Mouse (Mus musculus): Measurements from ENCODE around the gene 2810408A11Rik. TPM values are rescaled to one million over a fixed set of nuclear protein-coding genes. Genes with fewer than 3 reads are reported as not detected.

2810408A11Rik gene
- polyA plus RNA-seq, 1 experiment, result 0.38 TPM

DNA sequence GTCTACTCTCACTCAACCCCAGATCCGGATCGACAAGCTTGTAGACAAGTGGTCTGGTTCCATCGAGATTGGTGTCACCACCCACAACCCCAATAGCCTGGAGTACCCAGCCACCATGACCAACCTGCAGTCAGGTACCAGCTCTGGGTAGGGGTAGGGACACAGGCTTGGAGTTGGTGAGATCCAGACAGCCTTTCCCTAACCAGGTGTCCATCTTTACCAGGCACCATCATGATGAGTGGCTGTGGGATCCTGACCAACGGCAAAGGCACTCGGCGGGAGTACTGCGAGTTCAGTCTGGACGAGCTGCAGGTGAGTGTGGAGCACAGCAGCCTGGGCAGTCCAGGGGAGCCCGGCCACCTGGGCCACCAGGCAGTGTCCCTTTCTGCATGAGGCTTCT, 3.5 kb upstream of the 2810408A11Rik start:
- no peak overlapping the region for H3K4me3 ChIP-seq (ENCODE audit: insufficient read depth, low read length)
- no peak overlapping the region for H3K27ac ChIP-seq (ENCODE audit: insufficient read depth, low read length)
- TF ChIP-seq CTCF (IDR thresholded peaks at IDR 0.05; ENCODE audit: extremely low read depth, insufficient read depth, low read length), result no peak
- no peak for TF ChIP-seq POLR2A (IDR thresholded peaks at IDR 0.05; ENCODE audit: extremely low read depth, insufficient read depth, low read length)
- H3K4me1 ChIP-seq (ENCODE audit: control insufficient read depth, insufficient read depth, low read length), result 0 out of 2 replicates have a peak, but pooled peaks cover 4% of the 10 kb centered on the region

GRCm38 (mm10) chr11:69902972-69903371, 2.2 kb upstream of the 2810408A11Rik start:
- Histone ChIP-seq H3K4me3 (ENCODE audit: insufficient read depth, low read length) (0 out of 2 replicates have a peak overlapping the region, but pooled peaks have one; percentile 69), H3K27ac (ENCODE audit: insufficient read depth, low read length) (no peak overlapping the region), H3K4me1 (ENCODE audit: control insufficient read depth, insufficient read depth, low read length) (0 out of 2 replicates have a peak, but pooled peaks cover 4% of the 10 kb centered on the region)
- TF ChIP-seq CTCF (IDR thresholded peaks at IDR 0.05; ENCODE audit: extremely low read depth, insufficient read depth, low read length) (no peak), POLR2A (IDR thresholded peaks at IDR 0.05; ENCODE audit: extremely low read depth, insufficient read depth, low read length) (no peak)

DNA sequence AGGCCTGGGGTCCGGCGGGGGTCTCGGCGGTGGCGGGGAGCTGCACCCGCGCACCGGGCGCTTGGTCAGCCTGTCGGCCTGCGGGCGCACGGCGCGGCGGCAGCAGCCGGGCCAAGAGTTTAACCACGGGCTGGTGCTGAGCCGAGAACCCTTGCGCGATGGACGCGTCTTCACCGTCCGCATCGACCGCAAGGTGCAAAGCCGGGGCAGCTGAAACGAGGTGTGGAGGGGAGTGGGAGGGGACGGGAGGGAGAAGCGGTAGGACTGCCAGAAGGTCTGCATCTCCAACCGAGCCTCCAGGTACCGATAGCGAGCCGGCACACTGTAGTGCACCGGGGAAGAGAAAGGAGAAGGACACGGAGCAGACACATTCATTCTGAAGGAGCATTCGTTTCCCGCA, 1.2 kb upstream of the 2810408A11Rik start:
- H3K4me1 ChIP-seq (ENCODE audit: control insufficient read depth, insufficient read depth, low read length), result 0 out of 2 replicates have a peak, but pooled peaks cover 4% of the 10 kb centered on the region
- no peak for TF ChIP-seq CTCF (IDR thresholded peaks at IDR 0.05; ENCODE audit: extremely low read depth, insufficient read depth, low read length)
- no peak for TF ChIP-seq POLR2A (IDR thresholded peaks at IDR 0.05; ENCODE audit: extremely low read depth, insufficient read depth, low read length)
- H3K4me3 ChIP-seq (ENCODE audit: insufficient read depth, low read length), result peak overlapping the region; percentile 69
- no peak overlapping the region for H3K27ac ChIP-seq (ENCODE audit: insufficient read depth, low read length)

DNA sequence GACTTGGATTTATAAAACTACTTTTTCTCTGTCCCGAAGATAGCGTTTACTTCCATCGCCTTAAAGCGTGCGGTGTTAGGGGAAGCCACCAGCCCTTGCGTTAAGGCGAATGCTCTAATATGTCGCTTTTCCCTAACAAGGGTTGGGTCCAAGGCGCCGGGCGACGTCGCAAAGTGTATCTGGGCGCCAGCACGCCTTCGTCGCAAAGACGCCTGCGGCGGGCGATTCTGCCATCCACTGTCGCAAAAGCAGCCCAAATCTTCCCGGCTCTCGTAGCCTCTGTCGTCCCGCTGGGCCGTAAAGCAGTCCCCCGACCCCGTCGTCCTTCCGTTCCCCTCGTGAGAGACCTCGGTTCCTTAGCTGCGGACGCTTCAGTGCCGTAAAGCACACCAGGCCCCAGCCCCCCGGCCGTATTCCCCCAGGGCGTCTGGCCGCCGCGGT, 639 bp upstream of the 2810408A11Rik start:
- TF ChIP-seq CTCF (IDR thresholded peaks at IDR 0.05; ENCODE audit: extremely low read depth, insufficient read depth, low read length) (no peak), POLR2A (IDR thresholded peaks at IDR 0.05; ENCODE audit: extremely low read depth, insufficient read depth, low read length) (peak; percentile 67)
- 0 out of 2 replicates have a peak, but pooled peaks cover 4% of the 10 kb centered on the region for H3K4me1 ChIP-seq (ENCODE audit: control insufficient read depth, insufficient read depth, low read length)
- peak overlapping the region; percentile 81 for H3K27ac ChIP-seq (ENCODE audit: insufficient read depth, low read length)
- H3K4me3 ChIP-seq (ENCODE audit: insufficient read depth, low read length), result peak overlapping the region; percentile 69

- Histone ChIP-seq H3K4me3 (ENCODE audit: insufficient read depth, low read length) (no peak overlapping the region), H3K27ac (ENCODE audit: insufficient read depth, low read length) (no peak overlapping the region), H3K4me1 (ENCODE audit: control insufficient read depth, insufficient read depth, low read length) (0 out of 2 replicates have a peak, but pooled peaks cover 4% of the 10 kb centered on the region)
- TF ChIP-seq POLR2A (IDR thresholded peaks at IDR 0.05; ENCODE audit: extremely low read depth, insufficient read depth, low read length) (no peak), CTCF (IDR thresholded peaks at IDR 0.05; ENCODE audit: extremely low read depth, insufficient read depth, low read length) (no peak)
These were observed 917 bp downstream of the 2810408A11Rik start for GRCm38 (mm10) chr11:69899870-69900269.

GRCm38 (mm10) chr11:69895291-69895690, 5.5 kb downstream of the 2810408A11Rik start, which contains the start of gene Acap1:
Gene Acap1 (minus strand): TSS chr11:69895539.
- TF ChIP-seq CTCF (IDR thresholded peaks at IDR 0.05; ENCODE audit: extremely low read depth, insufficient read depth, low read length) (no peak), POLR2A (IDR thresholded peaks at IDR 0.05; ENCODE audit: extremely low read depth, insufficient read depth, low read length) (no peak)
- Histone ChIP-seq H3K4me1 (ENCODE audit: control insufficient read depth, insufficient read depth, low read length) (no peaks in the 10 kb centered on the region), H3K4me3 (ENCODE audit: insufficient read depth, low read length) (no peak within 1 kb of the TSS), H3K27ac (ENCODE audit: insufficient read depth, low read length) (no peak within 1 kb of the TSS)

GRCm38 (mm10) chr11:69894671-69895070, 6.1 kb downstream of the 2810408A11Rik start:
- Histone ChIP-seq H3K4me1 (ENCODE audit: control insufficient read depth, insufficient read depth, low read length) (no peaks in the 10 kb centered on the region), H3K4me3 (ENCODE audit: insufficient read depth, low read length) (no peak overlapping the region), H3K27ac (ENCODE audit: insufficient read depth, low read length) (no peak overlapping the region)
- TF ChIP-seq POLR2A (IDR thresholded peaks at IDR 0.05; ENCODE audit: extremely low read depth, insufficient read depth, low read length), result no peak
- no peak for TF ChIP-seq CTCF (IDR thresholded peaks at IDR 0.05; ENCODE audit: extremely low read depth, insufficient read depth, low read length)

DNA sequence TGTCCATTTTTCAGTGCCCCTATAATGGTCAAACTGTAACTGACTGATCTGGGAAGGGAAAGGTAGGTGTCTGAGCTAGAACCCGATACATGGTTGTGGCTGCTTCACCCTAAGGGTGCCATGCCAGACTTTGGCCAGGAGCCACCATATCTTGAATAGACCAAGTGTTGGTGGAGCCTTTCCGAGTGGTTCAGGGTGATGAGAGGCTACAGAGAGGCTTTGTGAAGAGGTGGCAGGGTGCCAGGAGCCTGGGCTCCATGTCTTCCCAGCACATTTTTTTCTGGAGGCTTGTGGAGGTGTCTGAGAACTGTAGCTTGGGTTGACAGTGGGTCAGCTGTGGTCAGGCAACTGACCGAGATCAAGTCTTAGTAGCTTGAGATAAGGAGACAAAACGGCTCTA, 9.3 kb downstream of the 2810408A11Rik start:
- H3K27ac ChIP-seq (ENCODE audit: insufficient read depth, low read length), result no peak overlapping the region
- no peaks in the 10 kb centered on the region for H3K4me1 ChIP-seq (ENCODE audit: control insufficient read depth, insufficient read depth, low read length)
- no peak overlapping the region for H3K4me3 ChIP-seq (ENCODE audit: insufficient read depth, low read length)
- TF ChIP-seq CTCF (IDR thresholded peaks at IDR 0.05; ENCODE audit: extremely low read depth, insufficient read depth, low read length) (no peak), POLR2A (IDR thresholded peaks at IDR 0.05; ENCODE audit: extremely low read depth, insufficient read depth, low read length) (no peak)

DNA sequence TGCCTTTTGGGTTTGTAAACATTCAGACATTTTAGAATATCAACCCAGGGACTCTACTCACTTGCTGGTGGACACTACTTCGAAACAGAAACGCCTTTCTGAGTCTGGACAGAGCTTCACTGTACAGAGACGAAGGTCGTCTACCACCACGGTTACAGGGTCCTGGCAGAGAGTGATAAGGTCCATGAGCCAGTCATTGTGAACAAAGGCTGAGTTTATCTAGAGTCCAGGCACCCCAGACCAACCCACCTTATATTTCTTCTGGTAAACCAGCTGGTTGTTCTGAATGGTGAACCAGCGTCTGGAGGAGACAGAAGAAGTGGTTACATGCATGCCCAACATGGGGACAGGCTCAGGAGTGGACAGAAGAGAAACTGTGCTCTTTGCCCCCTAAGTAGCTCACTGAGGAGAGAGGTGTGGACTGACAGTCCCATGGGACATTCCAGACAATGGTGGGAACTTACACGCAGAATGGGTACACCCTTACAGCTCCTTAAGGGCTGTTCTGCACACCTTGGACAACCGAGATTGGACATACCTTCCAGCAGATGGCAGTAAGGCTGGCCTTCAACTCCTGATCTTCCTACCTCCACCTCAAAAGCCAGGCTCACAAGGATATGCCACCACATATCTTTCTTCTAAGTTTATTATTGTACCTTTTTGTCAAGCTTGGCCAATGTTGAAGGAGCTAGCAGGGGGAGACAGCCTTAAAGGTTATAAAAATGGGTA, 13.7 kb downstream of the 2810408A11Rik start:
- no peak overlapping the region for H3K27ac ChIP-seq (ENCODE audit: insufficient read depth, low read length)
- no peak overlapping the region for H3K4me3 ChIP-seq (ENCODE audit: insufficient read depth, low read length)
- H3K4me1 ChIP-seq (ENCODE audit: control insufficient read depth, insufficient read depth, low read length), result no peaks in the 10 kb centered on the region
- no peak for TF ChIP-seq POLR2A (IDR thresholded peaks at IDR 0.05; ENCODE audit: extremely low read depth, insufficient read depth, low read length)

GRCm38 (mm10) chr11:69884663-69885062, 16.1 kb downstream of the 2810408A11Rik start:
- no peak for TF ChIP-seq POLR2A (IDR thresholded peaks at IDR 0.05; ENCODE audit: extremely low read depth, insufficient read depth, low read length)
- TF ChIP-seq CTCF (IDR thresholded peaks at IDR 0.05; ENCODE audit: extremely low read depth, insufficient read depth, low read length), result no peak
- no peak overlapping the region for H3K27ac ChIP-seq (ENCODE audit: insufficient read depth, low read length)
- H3K4me3 ChIP-seq (ENCODE audit: insufficient read depth, low read length), result no peak overlapping the region
- no peaks in the 10 kb centered on the region for H3K4me1 ChIP-seq (ENCODE audit: control insufficient read depth, insufficient read depth, low read length)
